Mouse (Mus musculus): ENCODE results near the gene Tdp2.

Gene Tdp2

GRCm38 (mm10) chr13:24831353-24832130 is at the start of gene Tdp2, which contains the start of gene Acot13:
Tdp2 (plus strand) TSS chr13:24831679.
Acot13 (minus strand) TSS chr13:24831540.
- in situ Hi-C loops (cut with MboI, MseI) = no loop called here

DNA sequence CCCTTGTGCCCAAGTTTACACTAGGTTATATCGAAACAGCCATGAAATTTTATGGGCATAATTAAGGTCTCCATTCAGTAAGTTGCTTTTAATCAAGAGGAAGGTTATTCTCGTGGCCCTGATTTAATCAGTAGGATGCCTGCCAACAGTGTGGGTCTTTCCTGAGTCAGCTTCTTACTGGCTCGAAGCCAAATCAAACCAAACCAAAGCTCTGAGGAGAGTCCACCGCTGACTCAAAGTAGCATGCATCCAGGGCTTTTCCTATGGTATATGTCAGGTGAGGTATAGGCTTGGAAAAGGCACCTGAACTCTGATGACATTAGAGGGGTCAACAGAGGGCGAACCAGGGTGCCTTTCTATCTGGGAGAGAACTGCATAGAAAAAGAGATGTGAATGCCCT is 49.6 kb upstream of the Tdp2 start:
- in situ Hi-C loops (cut with MboI, MseI) = no loop called here

DNA sequence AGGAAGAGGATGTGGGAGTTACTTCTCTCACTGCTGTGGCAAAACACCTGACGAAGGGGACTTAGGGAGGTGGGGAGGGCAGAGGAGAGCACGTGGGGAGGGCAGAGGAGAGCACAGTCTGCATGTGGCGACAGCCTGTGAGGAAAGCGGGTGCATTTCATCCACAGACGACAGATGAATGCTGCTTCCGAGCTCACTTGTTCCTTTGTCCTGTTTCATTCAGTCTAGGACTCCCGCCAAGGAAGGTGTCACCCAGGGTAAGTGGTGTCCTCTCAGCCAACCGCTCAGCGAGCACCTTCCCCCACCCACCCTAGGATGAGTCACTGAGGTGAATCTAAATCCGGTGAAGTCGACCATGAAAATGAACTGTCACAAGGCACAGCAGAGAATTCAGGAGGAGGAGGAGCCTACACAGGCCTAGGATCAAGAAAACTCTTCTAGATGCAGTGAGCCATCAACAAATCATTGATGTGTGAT is 45.4 kb upstream of the Tdp2 start:
- in situ Hi-C loops (cut with MboI, MseI) = no loop called here

DNA sequence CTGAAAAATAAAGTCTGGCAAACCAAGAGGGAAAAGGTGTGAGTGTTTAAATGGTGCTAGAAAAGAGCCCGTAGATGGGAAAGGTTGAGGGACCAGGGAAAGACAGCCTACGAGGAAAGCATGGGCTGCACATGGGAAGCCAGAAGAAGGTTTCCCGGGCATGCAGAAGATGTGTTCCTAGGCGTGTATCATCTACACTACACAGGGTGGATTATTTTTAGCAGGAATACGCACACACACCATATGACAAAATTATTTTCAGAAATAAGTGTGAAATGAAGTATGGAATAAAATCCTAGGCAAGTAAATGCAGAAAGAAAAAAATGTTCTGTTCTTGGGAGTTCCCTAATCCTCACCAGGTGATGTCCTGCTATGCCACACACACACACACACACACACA is 44.0 kb upstream of the Tdp2 start:
- in situ Hi-C loops (cut with MboI, MseI) = no loop called here

- in situ Hi-C loops (cut with MboI, MseI) = no loop called here
Observed at GRCm38 (mm10) chr13:24791349-24791748, 40.1 kb upstream of the Tdp2 start.

GRCm38 (mm10) chr13:24792411-24793045 is 39.0 kb upstream of the Tdp2 start:
- in situ Hi-C loops (cut with MboI, MseI) = no loop called here

GRCm38 (mm10) chr13:24798686-24799085 is 32.8 kb upstream of the Tdp2 start:
- in situ Hi-C loops (cut with MboI, MseI) = no loop called here

DNA sequence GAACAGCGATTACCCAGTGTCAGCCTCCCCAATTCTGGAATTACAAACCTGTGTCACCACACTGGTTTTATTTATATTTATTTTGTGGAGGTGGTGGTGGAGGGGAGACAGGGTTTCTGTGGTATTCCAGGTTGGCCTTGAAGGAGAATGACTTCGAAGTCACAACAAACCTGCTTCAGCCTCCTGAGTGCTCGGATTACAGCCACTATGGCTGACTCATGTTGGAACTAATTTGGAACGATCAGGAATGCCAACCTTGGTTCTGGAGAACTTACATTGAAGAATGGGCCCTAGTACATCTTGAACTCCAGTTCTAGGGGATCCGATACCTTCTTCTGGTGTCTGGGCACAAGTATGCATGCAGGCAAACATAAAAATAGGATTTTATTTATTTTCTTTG is 32.1 kb upstream of the Tdp2 start:
- in situ Hi-C loops (cut with MboI, MseI) = no loop called here

DNA sequence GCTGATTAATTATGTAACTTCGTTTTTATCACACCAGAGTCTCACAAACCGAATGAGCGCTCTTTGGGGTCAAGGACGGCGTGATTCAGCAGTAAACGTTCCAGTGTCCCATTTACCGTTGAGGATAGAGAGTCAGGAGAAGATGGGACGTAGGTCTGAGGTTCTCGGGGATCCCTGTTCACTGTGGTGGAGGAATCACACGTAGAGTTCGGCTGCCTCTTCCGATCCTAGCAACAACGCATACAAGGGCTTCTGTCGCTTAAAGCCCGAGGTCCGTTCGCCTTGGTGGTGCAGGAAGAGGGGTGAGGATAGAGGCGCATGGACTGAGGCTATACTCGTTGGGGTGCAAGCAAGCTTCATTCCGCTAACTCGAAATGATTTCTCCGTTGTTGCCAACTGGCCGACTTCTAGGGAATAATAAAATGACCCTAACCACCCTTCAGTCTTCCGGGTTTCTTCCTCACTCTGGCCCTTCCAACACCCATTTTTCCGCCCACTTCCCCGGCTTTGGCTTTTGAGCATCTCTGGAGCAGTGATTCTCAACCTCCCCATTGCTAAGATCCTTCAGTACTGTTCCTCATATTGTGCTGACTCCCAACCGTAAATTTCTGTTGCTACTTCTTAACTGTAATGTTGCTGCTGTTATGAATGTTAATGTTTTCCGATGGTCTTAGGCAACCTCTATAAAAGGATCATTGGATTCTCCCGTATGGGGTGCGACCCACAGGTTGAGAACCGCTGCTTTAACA is 31.4 kb upstream of the Tdp2 start:
- in situ Hi-C loops (cut with MboI, MseI) = no loop called here

DNA sequence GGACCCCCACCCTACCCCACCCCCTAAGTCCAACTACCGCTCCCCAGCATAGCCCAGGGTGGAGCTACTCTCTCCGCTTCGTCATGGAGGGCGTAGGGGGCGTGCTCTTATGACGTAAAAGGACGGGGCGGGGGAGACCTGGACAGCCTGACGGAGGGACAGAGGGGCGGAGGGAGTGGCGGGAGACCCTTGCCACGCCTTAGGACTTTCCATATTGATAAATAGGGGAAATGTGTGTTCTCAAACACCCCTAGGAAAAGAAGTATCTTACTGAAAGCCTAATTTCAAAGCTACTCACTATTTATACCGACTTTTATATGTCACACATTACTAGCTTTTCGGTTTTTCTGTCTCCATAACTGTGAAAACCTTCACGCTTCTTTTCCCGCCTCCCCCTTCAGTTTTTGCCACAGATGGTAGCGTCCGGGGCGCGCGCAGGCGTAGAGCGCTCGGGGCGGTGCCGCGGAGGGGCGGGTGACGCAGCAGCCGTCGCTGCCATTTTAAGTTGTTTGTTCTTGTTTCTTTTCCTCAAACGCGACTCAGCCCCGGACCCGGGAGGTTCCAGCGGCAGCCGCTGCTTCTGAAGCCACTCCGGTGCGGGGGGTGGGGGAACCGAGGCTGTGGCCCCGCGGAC is 30.7 kb upstream of the Tdp2 start:
- in situ Hi-C loops (cut with MboI, MseI) = no loop called here

GRCm38 (mm10) chr13:24801308-24801921 is 30.1 kb upstream of the Tdp2 start, which contains the start of gene BC005537:
BC005537 (plus strand) TSS chr13:24801657.
- in situ Hi-C loops (cut with MboI, MseI) = no loop called here

GRCm38 (mm10) chr13:24802131-24802691 is 29.3 kb upstream of the Tdp2 start:
- in situ Hi-C loops (cut with MboI, MseI) = no loop called here

DNA sequence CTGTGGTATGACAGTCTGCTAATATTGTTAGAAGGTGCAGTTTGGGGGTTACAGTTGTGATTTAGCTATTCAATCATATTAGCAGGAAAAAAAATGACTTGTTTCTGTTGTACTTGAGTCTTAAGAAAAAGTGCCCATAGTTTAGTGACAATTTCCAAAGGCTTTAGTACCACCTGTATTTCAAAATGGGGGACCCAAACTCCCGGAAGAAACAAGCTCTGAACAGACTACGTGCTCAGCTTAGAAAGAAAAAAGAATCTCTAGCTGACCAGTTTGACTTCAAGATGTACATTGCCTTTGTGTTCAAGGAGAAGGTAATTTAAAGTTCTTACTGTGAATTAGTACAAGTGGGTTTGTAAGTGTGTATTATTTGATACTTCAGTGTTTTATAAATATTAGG is 28.3 kb upstream of the Tdp2 start:
- in situ Hi-C loops (cut with MboI, MseI) = no loop called here

GRCm38 (mm10) chr13:24806079-24806478 is 25.4 kb upstream of the Tdp2 start:
- in situ Hi-C loops (cut with MboI, MseI) = loop anchor here (5.0 kb wide), 1 partner anchor 49 kb away; no protein-coding TSS in a partner anchor

GRCm38 (mm10) chr13:24812521-24812920 is 19.0 kb upstream of the Tdp2 start:
- in situ Hi-C loops (cut with MboI, MseI) = no loop called here

DNA sequence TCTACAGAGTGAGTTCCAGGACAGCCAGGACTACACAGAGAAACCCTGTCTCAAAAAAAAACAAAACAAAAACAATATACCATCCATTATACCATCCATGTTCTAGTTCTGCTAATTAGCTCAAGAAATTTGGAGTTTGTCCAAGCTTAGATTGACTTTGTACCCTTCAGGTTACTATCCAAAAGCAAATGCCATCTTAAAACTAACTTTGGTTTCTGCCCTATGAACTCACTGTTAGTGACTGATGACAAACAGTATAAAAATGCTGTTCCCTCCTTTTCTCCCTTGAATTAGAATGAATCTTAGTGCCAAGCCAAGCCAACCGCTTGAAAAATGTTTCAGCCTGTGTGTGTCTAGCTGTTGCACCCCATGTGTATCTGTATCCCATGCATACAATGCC is 16.9 kb upstream of the Tdp2 start:
- in situ Hi-C loops (cut with MboI, MseI) = no loop called here

DNA sequence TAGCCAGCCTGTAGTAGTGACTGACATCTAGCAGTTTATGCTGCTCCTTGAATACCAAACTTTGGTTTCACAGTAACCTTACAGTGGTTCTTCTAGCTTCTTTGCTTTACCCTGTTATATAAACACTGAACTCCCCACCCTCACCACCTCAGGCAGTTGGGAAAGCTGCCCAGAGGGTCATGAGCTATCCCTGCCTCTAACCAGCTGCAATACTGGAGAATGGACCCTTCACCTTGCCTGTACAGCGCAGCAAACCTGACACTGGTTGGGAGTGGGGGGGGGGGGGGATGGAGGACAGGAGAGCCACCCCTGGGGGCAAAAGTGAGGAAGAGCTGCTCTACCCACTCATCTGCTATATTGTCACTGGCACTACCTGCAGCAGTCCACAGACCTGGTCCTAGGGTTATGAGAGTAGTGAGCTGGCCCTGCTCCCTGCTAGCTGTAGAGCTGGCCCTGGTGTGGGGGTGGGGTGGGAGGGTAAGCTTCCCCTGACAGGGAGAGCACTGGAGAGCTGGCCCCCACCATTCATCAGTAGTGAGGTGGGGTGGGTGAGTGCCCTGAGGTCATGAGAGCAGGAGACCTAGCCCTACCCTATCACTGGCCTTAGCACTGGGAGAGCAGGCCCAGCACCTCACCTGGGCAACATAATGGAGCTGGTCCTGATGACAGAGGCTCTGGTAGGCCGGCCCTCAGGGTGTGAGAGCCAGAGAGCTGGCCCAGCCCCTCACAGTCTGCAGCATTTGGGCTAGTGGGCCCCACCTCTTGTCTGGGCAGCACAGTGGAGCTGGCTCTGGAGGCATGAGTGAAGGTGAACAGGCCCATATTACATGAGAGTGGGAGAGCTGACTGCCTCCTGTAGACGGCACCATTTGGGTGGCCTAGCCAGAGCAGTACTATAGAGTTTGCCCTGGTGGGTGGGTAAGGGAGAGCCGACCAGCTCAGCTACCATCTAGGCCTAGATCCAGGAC is 15.1 kb upstream of the Tdp2 start:
- in situ Hi-C loops (cut with MboI, MseI) = no loop called here

- in situ Hi-C loops (cut with MboI, MseI) = no loop called here
Observed at GRCm38 (mm10) chr13:24819931-24820330, 11.5 kb upstream of the Tdp2 start.

- in situ Hi-C loops (cut with MboI, MseI) = no loop called here
Observed at GRCm38 (mm10) chr13:24822663-24823343, 8.7 kb upstream of the Tdp2 start.

All from T-helper 2 cell (primary cell).